Mouse (Mus musculus) megakaryocyte, adult 5-6 weeks (primary cell): ENCODE measurements around the gene Cplx2. TPM values are rescaled to one million over a fixed set of nuclear protein-coding genes. Genes with fewer than 3 reads are reported as not detected.

Source experiments
- ATAC-seq: 2 replicates; pipeline ENCODE4 v1.8.0; 2016; ENCODE audit warnings: mild to moderate bottlenecking, inconsistent platforms; ENCODE audit not compliant: poor library complexity, severe bottlenecking
- total RNA-seq, 2 experiments: library from RNA; stranded (forward) in 1 of 2; stranded (reverse) in 1 of 2; fragments of 153-499, 151-499 nt in 1 of 2; fragments of 221-1000, 200-1000 nt in 1 of 2; gene quantifications; 2 replicates each; pipeline versions ENCODE4 v1.2.3 to v1.2.4; 2015 to 2017

Cplx2 gene
- 0.05 TPM in 1 of 2 replicates, not detected in the other for total RNA-seq (2015)
- 0.04 TPM in 1 of 2 replicates, not detected in the other for total RNA-seq (2017)

DNA sequence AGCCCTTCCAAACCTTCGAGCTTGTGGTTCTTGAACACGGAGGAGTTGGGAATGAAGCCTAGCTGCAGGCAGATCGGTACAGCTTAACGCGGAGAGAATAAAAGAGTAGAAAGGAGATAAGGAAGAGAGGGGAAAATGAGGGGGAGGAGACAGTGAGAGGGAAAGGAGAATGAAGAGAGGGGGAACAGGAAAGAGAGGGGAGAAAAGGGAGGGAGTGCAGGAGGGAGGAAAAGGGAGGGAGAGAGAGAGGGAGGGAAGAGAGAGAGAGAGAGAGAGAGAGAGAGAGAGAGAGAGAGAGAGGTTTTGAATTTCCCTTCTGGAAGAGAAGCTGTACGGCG lies at the start of gene Cplx2:
Gene Cplx2 (plus strand): TSS at position 301 of the 338 bp plus-strand sequence.
- no peak for ATAC-seq

DNA sequence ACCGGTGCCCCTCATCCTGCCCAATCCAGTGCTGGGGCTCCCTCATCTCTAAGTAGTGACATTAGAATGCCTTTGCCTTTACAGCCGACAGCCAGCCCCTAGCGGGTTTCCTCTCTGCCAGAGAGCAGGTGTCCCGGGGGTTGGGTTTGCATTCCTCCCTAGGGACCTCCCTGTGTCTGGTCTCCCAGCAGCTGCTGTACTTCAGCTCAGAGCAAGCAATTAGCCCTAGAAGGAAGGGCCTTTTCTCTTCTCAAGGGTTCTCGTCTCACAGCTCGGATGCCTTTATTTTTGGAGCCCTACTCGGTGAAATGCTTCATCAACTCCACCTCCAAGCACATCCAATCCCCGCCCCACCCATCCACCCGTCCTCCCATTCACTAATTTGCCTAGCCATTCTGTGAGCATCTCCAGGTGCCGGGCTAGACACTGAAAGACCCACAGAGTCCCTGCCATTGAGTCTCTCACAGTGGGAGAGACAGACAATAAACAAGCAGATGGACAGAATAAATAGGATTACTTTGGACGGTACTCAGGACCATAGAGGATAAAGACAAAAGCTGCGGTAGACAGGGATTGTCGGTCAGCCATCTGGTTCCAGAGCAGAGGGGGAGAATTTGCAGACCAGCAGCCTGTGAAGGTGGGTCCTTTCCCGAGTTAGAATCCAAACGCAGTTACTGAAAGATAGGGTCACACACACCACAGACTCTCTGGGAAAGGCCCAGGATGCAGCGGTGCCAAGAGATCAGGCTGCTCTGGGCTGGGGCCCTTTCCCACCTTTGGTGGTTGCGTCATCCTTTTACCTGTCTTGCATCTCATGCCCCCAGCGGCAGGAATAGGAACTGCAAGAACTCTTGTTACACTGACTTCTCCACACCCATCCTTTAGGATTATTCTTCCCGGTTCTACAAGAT lies 48.5 kb upstream of the Cplx2 start:
- ATAC-seq: no peak

DNA sequence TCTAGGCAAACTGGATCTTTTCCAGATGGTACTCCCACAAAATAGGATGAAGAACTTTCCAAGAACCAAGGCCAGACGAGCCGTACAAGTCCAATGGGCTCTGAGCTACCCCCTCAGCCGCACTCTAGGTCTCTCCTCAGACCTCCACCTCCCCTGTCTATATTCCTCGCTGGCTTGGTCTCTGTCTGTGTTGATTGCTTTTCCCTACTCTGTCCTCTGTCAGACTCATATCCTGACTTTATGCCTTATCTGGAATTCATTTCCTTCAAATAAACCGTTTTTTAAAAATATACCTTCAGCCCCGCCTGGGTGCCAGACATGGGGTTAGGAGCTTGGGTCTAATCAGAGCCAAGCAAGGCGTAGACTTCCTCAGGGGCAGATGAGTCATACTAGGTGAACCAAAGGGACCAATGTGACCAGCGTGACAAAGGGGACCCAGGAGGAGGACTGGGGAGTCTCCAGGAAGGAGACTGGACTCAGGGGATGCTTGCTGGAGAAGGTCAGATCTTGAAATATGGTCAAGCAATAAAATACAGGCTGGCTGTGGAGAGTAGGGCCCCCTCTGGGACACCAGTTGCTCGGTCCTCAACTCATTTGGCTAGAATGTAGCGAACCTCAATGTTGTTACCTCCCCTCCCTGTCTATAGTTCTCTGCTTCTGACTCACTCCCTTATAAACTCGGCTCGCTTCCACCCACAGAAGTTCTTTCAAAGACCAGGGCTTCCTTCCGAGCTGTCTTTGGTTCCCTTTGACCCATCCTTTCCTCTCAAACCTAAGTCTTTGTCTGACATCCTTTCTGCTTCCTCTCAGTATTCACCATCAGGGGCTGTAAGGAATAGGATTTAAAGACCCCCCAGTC lies 47.6 kb upstream of the Cplx2 start:
- ATAC-seq: no peak

DNA sequence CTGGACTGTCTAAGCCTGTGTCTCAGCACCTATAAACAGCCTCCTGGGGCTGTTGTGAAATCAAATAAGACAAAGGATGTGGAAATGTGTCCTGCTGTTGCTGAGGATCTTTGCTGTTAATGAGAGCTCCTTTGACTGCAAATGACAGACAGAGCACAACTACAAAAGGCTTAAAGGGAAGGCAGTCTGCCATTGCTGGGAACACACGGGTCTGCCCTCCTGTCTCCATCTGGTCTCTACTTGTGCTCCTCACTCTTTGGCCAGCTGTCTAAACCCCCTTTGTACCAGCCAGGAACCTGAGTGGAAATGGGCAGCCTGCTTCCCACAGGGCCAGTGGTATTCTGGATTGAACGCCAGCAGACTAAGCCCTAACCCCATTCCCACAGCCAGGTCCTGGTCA lies 47.0 kb upstream of the Cplx2 start:
- ATAC-seq: no peak

DNA sequence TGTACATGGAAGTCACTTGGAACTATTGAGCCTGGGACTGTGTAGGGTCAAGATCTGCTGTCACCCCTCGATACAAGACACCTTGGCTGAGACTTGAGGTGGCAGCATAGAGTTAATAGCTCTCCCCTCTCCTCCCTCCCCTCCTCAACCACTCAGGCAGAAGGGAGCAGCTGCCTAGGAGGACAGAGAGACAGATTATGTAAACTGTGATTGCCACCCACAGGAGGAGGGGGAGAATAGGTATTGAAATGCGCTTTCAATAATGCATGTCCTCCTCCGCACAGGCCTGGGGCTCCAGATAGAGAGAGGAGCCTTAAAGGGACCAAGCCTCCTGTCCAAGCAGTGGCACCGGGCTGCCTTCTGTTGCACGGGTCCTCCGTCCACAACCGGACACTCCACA lies 45.3 kb upstream of the Cplx2 start:
- no peak for ATAC-seq

DNA sequence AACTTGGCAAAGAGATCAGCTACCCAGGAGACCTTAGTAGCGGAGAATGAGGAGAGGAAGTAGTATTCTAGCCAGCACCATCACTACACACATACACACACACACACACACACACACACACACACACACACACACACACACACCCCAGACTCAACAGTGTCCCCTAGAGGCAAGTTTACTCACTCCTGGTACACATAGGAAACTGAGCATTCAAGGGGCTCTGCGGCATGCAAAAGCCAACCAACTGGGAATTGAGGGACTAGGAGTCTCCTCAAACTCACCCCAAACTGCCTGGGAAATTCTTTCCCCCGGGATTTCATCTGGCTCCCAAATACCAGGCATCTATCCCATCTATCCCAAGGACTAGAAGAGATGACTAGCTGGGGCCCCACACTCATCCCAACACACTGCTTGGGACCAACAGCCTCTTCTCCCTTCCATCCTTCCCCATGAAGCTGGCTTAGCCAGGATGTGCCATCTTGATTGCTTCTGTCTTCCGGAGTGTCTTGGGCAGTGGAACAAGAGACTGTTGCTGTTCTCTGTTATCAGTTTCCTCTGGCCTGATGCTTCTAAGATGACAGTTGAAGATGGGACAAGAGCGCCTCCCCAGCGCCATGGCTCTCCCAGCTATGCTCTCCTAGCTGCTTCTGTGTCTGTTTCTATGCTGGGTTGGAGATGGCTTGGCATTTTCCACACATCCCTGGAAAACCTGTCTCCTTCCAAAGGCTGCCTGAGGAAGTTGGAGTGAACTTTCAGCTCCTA lies 44.3 kb upstream of the Cplx2 start:
- no peak for ATAC-seq

DNA sequence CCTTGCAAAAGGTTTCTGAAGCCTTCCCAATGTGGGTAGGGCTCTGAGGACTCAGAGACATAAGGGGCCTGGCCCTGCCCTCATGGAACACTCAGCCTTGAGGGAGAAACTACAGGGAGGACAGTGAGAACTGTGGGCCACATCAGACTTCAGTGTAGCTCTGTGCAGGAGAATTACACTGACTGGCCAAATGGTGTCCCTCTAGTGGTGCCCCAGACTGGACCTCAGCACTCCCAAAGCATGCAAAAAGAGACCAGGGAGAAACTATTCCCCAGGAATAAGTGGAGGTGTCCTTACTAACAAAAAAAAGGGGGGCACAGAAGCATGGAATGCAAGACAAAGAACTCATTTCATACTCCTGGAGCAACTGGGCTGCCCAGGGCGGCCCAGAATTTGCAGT lies 43.1 kb upstream of the Cplx2 start:
- no peak for ATAC-seq

DNA sequence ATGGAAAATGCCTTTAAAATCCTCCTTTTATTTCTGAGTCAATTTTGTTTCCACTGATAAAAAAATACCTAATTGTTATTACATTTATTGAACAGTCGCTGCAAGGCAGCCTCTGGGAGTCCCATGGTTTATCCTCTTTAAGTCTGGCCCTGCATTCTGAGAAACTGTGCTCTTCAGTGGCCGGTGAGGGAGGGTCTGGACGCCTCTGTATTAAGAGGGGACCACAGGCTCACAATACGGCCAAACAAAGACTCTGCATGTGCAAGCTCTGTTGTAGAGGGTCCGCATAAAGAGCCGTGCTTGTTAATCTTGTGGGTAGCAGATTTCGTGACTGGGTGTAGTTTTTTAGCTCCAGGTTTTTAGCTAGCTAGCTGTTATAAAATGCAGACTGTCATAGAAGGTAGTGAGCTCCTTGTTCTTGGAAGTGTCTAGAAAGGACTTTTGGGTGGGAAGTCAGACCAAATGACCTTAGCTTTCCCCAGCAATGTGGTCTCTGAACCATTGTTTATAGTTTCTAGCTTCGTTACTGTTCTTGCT lies 42.1 kb upstream of the Cplx2 start:
- no peak for ATAC-seq

DNA sequence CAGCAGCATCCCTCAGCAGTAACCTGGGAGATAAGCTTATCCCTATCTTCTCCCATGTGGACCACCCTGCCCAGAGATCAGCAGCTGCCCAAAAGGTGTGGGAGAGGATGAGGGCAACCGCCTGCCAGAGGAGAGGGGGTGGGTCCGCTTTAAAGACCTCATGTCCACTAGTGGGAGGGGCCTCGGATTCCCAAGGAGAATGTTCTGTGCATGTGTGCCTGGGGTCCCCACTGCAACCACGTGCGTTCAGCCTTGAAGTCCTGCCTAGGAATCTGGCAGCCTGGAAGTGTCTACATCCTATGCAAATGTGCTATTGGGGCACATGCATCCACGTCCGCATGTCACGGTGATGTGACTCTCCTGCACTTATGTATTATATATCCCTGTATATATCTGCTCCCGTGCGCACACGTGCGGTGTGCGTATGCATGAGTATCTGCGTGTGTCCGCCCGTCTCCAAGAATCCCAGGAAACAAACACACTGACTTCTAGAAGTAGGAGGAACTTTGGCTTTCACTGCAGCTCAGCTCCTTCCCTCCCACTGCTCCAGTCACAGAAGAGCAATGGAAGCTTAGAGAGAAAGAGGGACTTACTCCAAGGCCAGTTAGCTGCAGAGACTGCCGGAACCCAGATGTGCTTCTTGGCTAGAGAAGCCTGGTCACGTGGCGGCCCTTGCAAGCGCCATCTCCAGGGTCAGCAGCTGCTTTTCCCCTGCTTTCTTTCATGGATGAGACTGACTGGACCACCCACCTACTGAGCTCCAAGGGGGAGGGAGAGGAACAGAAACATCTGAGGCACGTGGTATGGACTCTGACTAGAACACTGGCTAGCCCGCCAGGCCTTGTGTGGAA lies 39.1 kb upstream of the Cplx2 start:
- no peak for ATAC-seq

DNA sequence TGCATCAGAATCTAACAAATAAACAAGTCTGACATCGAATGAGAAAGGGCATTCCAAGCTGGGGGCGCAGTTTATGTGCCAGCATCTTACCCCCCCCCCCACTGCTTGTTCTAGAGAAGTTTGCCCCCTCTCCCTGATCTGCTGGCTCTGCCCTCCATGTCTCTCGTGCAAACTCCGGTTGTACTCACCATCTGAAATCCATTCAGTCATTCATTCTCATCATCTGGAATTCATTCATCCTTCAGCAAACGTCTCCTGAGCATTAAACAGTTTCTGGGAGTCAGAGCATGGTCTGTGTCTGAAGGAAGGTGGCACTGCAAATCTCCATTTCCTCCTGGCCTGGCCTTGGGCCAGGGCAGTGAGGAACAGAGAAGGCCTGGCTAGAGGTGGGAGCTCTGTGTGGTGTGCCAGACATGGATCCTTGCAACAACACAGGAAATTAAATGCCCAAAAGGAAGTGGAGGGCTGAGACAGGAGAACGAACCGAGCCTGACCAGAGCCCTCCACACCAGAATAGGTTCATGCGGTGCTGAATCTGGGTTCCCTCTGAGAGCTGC lies 38.1 kb upstream of the Cplx2 start:
- no peak for ATAC-seq

DNA sequence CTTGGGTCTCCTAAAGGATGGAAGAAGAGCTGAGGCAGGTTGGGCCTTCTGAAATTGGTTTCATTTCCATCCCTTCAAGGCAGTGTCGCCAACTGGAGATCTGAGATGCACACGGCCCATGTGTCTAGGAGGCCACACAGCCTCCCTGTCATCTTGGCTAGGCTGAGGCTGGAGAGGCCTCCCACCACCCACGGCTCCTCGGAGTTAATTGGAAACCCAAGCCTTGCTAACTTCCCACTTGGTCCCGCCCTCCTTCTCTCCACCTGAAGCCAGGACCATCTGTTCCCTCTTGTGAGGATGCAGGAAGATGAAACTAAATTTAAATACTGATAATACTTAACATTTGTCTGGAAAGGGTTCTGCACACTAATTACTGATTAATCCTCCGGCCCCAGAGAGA lies 34.1 kb upstream of the Cplx2 start:
- no peak for ATAC-seq

DNA sequence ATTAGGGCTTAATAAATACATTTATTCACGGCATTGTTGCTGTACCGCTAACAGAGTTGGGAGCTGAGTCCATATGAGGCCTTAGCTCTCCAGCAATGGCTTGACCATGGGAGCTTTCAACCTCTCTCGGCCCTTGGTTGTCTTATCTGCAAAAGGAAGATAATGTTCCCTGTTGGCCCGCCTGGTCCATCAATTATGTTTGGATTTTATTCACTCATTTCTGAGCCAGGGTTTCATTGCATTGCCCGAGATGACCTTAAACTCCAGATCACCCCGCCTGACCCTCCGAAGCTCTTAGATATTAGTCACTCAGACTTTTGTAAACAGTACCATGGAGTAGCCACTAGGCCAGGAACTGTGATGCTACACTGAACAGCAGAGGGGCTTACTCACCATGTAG lies 33.6 kb upstream of the Cplx2 start:
- no peak for ATAC-seq

DNA sequence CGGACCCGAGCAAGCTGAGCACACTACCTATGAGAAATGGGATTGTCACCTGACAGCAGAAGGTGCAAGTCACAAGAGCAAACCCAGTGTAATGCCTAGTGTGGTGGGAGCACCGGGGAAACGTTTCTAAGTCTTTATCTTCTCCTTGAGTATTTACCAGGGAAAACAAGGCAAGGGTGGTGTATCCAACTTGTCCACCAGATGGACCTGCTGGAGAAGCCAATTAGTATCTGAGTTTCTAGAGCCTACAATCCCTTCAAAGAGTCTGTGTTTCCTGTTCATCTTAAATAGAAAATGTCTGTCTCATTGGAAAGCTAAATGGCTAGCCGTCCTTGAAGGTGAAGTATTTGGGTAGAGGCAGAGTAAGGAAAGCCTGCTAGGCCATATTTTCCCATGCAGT lies 32.3 kb upstream of the Cplx2 start:
- ATAC-seq: no peak

DNA sequence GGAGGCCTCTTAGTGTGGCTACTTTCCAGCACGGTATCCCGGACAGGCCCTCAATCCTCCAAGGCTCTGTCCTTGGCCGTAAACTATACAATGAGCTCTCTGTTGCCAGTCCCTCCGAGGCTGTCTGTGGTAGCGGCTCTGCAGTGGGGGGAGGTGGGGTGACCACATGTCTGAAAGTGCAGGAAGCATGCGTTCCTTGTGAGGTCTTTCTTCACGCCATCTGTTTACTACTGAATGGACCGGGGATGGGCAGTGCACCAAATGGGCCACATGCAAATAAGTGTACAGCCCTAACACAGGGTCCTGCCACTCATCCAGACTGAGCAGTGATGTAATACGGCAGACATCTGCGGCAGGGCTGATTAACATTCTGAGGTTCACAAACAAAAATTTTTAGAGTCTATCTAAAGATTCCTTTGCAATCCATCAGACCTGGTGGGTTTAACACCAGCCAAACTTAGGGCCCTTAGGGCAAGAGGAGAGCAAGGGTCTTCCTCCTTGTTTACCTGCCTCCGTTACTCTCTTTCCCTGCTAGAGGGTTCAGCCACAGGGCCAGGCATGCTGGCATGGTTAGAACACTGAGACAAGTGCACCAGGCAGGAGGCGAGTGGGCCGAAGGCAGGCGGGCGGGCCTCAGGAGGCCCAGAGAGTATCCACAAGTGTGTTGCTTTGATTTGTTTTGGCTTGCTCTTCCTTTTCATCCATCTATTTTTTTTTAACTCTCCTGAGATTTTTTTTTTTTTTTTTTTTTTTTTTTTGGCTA lies 25.1 kb upstream of the Cplx2 start:
- no peak for ATAC-seq

DNA sequence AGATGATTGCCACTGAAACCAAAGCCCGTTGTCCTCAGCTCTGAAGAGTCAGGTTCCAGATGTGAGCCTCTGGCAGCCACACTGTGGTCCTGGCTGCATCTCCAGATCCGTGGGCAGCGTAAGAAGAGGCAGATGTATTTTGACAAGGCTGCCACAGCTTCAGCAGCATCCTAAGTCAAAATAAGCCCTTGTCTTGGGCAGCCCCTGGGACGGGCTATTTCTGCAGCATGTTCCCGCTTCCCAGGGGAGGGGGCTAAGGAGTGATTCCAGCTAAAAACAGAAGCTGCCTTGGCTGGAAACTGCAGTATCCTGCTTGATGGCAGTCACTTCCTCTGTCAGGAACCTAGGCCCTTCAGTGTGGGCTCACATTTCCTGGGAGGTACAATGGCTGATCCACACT lies 23.1 kb upstream of the Cplx2 start:
- ATAC-seq: no peak

DNA sequence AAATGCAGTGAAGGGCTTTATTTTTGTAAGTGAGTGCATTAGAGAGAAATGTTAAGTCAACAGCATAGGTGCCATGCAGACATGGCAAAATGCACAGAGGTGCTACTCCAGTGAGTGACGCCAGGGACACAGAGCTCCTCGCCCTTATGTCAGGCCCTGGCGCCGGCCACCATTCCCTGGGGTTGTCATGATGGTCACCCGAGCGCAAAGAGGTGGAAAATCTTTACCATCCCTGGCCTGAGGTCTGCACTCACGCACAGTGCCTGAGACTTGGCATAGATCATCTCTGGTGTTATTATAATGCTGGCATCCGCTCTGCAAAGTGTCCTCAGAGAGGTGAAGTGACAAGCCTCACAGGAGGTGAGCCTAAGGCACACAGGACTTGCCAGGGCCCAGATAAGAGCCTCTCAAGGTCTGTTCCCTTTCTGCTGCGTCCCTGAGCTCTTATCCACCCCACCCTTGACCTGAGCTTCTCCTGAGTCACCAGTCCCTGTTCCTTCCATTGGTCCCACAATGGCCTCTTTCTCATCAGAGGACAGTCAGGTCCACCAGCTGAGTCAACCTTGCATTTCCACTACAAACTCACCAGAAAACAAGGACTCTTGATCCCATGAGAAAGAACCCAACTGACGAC lies 21.9 kb upstream of the Cplx2 start:
- no peak for ATAC-seq

DNA sequence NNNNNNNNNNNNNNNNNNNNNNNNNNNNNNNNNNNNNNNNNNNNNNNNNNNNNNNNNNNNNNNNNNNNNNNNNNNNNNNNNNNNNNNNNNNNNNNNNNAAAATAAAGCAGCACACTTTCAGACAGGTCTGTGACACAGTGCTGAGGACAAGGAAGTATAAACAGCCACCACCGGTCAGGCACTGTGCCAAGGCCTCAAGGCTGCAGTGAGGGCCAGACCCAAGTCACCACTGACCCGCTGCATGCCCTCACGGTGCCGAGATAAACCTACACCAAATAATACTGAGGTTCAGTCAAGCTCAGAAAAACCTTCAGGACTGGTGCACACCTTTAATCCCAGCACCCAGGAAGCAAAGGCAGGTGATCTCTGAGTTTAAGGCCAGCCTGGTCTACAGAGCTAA lies 13.7 kb upstream of the Cplx2 start:
- no peak for ATAC-seq

DNA sequence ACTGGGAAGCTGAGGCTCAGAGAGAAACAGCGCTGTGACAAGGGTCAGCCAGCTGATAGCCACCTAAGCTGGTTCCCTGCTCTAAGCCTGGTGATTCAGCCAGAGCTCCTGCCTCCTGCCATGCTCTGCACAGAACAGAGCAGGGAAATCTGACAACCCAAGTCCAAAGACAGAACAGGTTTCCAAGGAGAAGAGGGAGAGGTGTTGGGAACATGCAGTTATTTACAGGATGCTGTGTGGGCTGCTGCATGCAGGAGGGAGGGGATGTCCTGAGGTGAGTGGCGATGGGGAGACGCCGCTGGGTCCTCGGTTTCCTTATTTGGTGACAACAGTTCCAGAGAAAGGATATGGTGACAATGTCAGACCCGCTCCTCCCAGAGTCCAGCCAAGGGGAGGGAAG lies 12.0 kb upstream of the Cplx2 start:
- ATAC-seq: no peak

DNA sequence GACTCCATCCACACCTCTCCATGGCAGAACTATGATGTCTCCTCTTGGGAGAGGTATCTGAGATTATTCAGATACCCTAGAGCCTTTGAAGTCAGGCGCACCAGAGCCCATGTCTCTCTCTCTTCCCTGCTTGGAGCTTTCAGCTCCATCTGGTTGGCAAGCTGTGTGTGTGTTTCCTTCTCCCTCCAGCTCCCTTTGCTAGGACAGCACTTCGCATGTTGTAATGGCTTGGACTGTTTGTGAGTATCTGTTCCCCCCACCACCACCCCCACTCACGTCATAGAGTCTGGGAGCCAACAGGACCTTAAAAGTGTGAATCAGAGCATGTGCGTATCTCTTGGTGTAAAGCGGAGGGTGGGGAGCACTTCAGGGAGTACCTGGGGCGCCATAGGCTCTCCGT lies 6.5 kb upstream of the Cplx2 start:
- no peak for ATAC-seq
